ENCODE assay signal across 14 mouse cellular contexts in genomic region chr12:76889404-76890184, GRCm38 (mm10).
DNase-seq lines count a peak whose midpoint lies in the region; ATAC-seq and TF ChIP-seq lines count a peak whose summit lies in the region.
"Had no signal": no experiment of that assay in that cellular context is flagged by ENCODE, and none has a peak within 500 bp of the region (broad histone marks: within the 10 kb centered on the region; RNA-seq: fewer than 3 reads in every experiment).

No protein-coding gene starts in this region.

- no peaks in the 10 kb centered on the region for H3K27me3 ChIP-seq in thymus, adult 2 months (ENCODE audit: control insufficient read depth, insufficient read depth, low read length)
- no peaks in the 10 kb centered on the region for H3K27me3 ChIP-seq in liver, embryonic 13.5 days
- H3K27me3 ChIP-seq in midbrain, embryonic 14.5 days (ENCODE audit: control insufficient read depth, insufficient read depth, low read length) = no peaks in the 10 kb centered on the region
- H3K27me3 ChIP-seq: forebrain, embryonic 12.5 days; stomach, embryonic 15.5 days had no signal

- TF ChIP-seq CTCF in thymus, adult 2 months (IDR thresholded peaks at IDR 0.05; ENCODE audit: borderline replicate concordance, control insufficient read depth, extremely low read depth, insufficient read depth, low read length, poor library complexity) = no peak

- DNase-seq in thymus, postnatal 4 days = peak; percentile 43
- DNase-seq in thymus, adult 2 months = no peak
- DNase-seq in ZHBTc4 (ENCODE audit: low read depth, low spot score) = peak; percentile 55
- no peak for DNase-seq in liver, embryonic 13.5 days
- DNase-seq in midbrain, embryonic 14.5 days = no peak
- DNase-seq in adrenal gland, postnatal 25 days = no peak
- DNase-seq in left cerebral cortex, adult 8-10 months (ENCODE audit: low spot score in 2 of 2) = no peak
- DNase-seq: cerebellum, adult 11 months; kidney, adult 18-20 months; kidney, postnatal 25 days had no signal

- H3K4me2 ChIP-seq in liver, embryonic 13.5 days = no peak overlapping the region
- no peak overlapping the region for H3K4me2 ChIP-seq in midbrain, embryonic 14.5 days (ENCODE audit: low read length)
- H3K4me2 ChIP-seq: forebrain, embryonic 12.5 days; midbrain, embryonic 11.5 days; stomach, embryonic 15.5 days had no signal

- peak; percentile 37; the same call in 1 of the 2 replicates for ATAC-seq in liver, embryonic 13.5 days (ENCODE audit: low read depth)
- ATAC-seq in midbrain, embryonic 14.5 days (ENCODE audit: low FRiP score, low TSS enrichment) = no peak

- H3K4me1 ChIP-seq in thymus, adult 2 months (replicated peaks; ENCODE audit: control insufficient read depth, insufficient read depth, low read length) = peaks cover 16% of the 10 kb centered on the region
- peaks cover 11% of the 10 kb centered on the region for H3K4me1 ChIP-seq in liver, embryonic 13.5 days (replicated peaks)
- H3K4me1 ChIP-seq in midbrain, embryonic 14.5 days (ENCODE audit: control insufficient read depth, insufficient read depth, low read length) = no peaks in the 10 kb centered on the region
- H3K4me1 ChIP-seq: forebrain, embryonic 12.5 days; stomach, embryonic 15.5 days had no signal

- H3K9me3 ChIP-seq in liver, embryonic 13.5 days (replicated peaks) = no peaks in the 10 kb centered on the region
- no peaks in the 10 kb centered on the region for H3K9me3 ChIP-seq in midbrain, embryonic 14.5 days (ENCODE audit: control insufficient read depth, low read length)
- H3K9me3 ChIP-seq: forebrain, embryonic 12.5 days; heart, embryonic 10.5 days; stomach, embryonic 15.5 days had no signal

- H3K9ac ChIP-seq in liver, embryonic 13.5 days = no peak overlapping the region
- H3K9ac ChIP-seq in midbrain, embryonic 14.5 days (replicated peaks; ENCODE audit: low read length) = no peak overlapping the region
- H3K9ac ChIP-seq: forebrain, embryonic 12.5 days; stomach, embryonic 15.5 days had no signal

- peaks cover 7% of the 10 kb centered on the region; the same call in 1 of the 2 replicates for H3K36me3 ChIP-seq in thymus, adult 2 months (ENCODE audit: control insufficient read depth, insufficient read depth, low read length)
- peaks cover 26% of the 10 kb centered on the region; the same call in 1 of the 2 replicates for H3K36me3 ChIP-seq in liver, embryonic 13.5 days
- peaks cover 11% of the 10 kb centered on the region; the same call in 1 of the 2 replicates for H3K36me3 ChIP-seq in midbrain, embryonic 14.5 days (ENCODE audit: control insufficient read depth, insufficient read depth, low read length)

- 93% methylated on average over 11 of the region's 11 CpGs for WGBS in thymus, adult 2 months
- 78% methylated on average over 11 of the region's 11 CpGs for WGBS in liver, embryonic 13.5 days (ENCODE audit: insufficient replicate concordance)
- 91% methylated on average over 11 of the region's 11 CpGs for WGBS in midbrain, embryonic 14.5 days

- H3K27ac ChIP-seq in thymus, adult 2 months (ENCODE audit: control insufficient read depth, insufficient read depth, low read length) = no peak overlapping the region
- H3K27ac ChIP-seq in liver, embryonic 13.5 days = no peak overlapping the region
- H3K27ac ChIP-seq in midbrain, embryonic 14.5 days (replicated peaks; ENCODE audit: low read depth, low read length) = no peak overlapping the region
- H3K27ac ChIP-seq: forebrain, embryonic 12.5 days; heart, embryonic 10.5 days; stomach, embryonic 15.5 days had no signal

- no peak for TF ChIP-seq POLR2A in thymus, adult 2 months (IDR thresholded peaks at IDR 0.05; ENCODE audit: control insufficient read depth, extremely low read depth, insufficient read depth, low read length, poor library complexity)

- H3K4me3 ChIP-seq in thymus, adult 2 months (ENCODE audit: control insufficient read depth, insufficient read depth, low read length) = no peak overlapping the region
- H3K4me3 ChIP-seq in liver, embryonic 13.5 days (replicated peaks) = no peak overlapping the region
- no peak overlapping the region for H3K4me3 ChIP-seq in midbrain, embryonic 14.5 days (replicated peaks; ENCODE audit: low read depth, low read length)
- H3K4me3 ChIP-seq: forebrain, embryonic 12.5 days; heart, embryonic 10.5 days; stomach, embryonic 15.5 days had no signal

Comparison
In these comparisons a context has a peak if more than half of its experiments do, and no peak if none do; other contexts are left out.
1. DNase-seq: peak in thymus, postnatal 4 days (single experiment) and ZHBTc4 (single experiment); none in thymus, adult 2 months (single experiment), liver, embryonic 13.5 days (single experiment), midbrain, embryonic 14.5 days (single experiment), adrenal gland, postnatal 25 days (single experiment) and left cerebral cortex, adult 8-10 months (0 of 2).